Mouse (Mus musculus) ovary, postnatal 10 days (tissue): Measurements from ENCODE around the gene Tuba3b.

Experiments used
- DNase-seq: peaks from one replicate; pipeline ENCODE4 v3.0.0; 2022; ENCODE audit warnings: low spot score

Tuba3b gene

DNA sequence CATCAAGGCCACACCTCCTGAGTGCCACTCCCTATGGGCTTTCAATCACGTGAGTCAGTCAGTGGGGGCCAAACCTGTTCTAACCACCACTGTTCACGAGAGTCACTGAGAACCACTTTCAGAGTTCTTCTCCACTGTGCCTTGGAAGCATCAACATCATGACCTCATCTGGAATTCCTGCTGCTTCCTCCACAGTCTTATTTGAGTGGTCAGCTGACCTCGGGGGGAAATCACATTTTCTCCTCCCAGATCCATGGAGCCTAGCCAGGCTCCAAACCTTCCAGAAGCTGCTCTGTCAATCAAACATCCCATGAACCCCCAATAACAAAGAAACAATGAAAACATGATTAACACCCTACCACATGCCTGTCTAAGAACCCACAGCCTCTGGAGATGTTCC, 52.1 kb downstream of the Tuba3b start:
- DNase-seq: no peak

DNA sequence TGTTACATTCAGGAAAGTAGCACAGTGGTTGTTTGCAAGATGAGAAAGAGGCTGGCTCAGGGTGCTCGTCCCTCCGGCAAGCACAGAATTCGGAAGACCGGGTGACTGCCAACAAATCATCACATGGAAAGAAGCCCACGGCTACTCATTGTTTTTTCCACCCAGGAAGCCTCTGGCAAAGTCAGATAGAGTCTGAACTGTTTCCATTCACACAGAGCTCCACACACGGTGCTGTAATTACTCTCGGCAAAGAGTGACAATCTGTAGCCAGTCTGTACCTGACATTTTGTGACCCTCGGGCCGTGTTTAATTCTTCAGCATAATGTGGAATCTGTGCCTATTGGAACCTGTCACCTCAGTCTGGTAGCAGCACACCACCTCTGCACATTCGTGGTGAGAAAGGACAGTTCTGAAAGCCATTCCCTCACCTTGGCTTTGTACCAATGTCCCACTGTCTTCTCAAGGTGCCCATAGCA, 54.1 kb downstream of the Tuba3b start:
- DNase-seq: no peak
